Mouse (Mus musculus) spleen, adult 2 months (tissue): ENCODE results near the gene Arsa.

Source experiments
- CTCF ChIP-seq: fragments of 200-500 bp; IDR thresholded peaks from 2 replicates; pipeline ENCODE4 v1.5.1; 2011; ENCODE audit warnings: mild to moderate bottlenecking, inconsistent platforms; ENCODE audit not compliant: insufficient read depth, insufficient read length, insufficient replicate concordance; ENCODE audit errors: extremely low read depth
- POLR2A ChIP-seq: fragments of 200-500 bp; IDR thresholded peaks from 2 replicates; pipeline ENCODE4 v1.6.1; 2011; ENCODE audit warnings: low read depth, low read length, inconsistent platforms

DNA sequence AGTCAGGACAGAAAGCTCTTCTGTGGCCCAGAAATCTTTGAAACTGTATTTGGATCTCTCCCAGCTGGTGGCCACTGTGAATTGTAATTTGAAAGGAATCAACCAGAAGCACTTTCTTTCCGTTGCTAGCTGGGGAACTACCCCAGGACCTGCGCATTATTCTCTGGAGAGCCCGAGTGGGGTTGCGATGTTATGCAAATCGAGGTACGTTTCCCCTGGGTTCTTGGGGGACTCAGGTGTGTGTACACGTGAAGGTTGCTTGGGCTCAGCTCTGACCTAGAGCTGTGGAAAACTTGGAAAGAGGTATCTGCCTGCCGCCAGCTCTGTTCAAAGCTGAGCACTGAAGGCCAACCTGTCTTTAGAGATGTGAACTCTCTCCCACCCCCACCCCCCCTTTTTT, 581 bp upstream of the Arsa start:
- TF ChIP-seq CTCF = no peak
- no peak for TF ChIP-seq POLR2A
